Mouse (Mus musculus): ENCODE measurements at regions not wholly inside any gene's neighbourhood (a gene's known extent, or its start where the extent isn't known, plus 50 kb on each side); places are given as distances from the start of the nearest gene placed in this dataset.
A peak's percentile ranks its signal among the peaks of the same experiment; 100 is the strongest.

GRCm38 (mm10) chr13:18063677-18064076 is 70.5 kb upstream of the Yae1d1 start:
- no peak for DNase-seq

GRCm38 (mm10) chr13:18060265-18060664 is 67.1 kb upstream of the Yae1d1 start:
- no peak for DNase-seq

GRCm38 (mm10) chr13:18057231-18057912 is 64.2 kb upstream of the Yae1d1 start:
- DNase-seq, result peak; percentile 43 to 62

- DNase-seq, result no peak
Measured at GRCm38 (mm10) chr13:18056816-18057215, 63.7 kb upstream of the Yae1d1 start.

DNA sequence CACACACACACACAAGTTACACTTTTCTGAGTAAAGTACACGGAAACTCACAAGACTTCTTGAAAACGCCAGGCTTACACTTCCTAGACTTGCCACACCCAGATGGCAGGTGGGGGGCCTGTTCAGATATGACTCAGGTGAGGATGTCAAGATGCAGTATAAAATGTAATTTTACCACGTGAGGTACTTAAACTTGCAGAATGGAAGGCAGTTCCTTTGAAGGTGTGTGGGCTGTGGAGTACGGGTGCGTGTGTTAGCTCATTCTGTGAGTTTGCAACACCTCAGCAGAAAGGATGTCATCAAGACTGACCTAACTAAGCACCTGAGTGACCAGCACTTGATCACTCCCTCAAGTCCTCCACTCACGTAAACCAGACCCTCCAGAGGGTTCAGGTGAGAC is 50.0 kb upstream of the Yae1d1 start:
- no peak for DNase-seq

Data from kidney, postnatal 4 days (tissue).